Mouse (Mus musculus) liver, embryonic 11.5 days (tissue): ENCODE data around the gene Wwox. TPM values are rescaled to one million over a fixed set of nuclear protein-coding genes. Genes with fewer than 3 reads are reported as not detected.

Experiments used
- ATAC-seq: fragments of 200-750 bp; cut with Nextera tagmentation; replicated peaks from 2 replicates; pipeline ENCODE4 v1.8.0; 2017; ENCODE audit warnings: moderate number of reproducible peaks, mild to moderate bottlenecking, moderate TSS enrichment, moderate library complexity; ENCODE audit not compliant: low FRiP score
- DNase-seq: peaks from one replicate; pipeline ENCODE4 v3.0.0-alpha.2; 2017; ENCODE audit warnings: low spot score
- H3K27ac ChIP-seq: fragments of 300-500 bp; sonication (generic); 2 replicates; pipeline ENCODE4 v1.5.1; 2014; ENCODE audit warnings: mild to moderate bottlenecking, low read depth, low read length, control low read depth
- H3K27me3 ChIP-seq: fragments of 300-500 bp; sonication (generic); replicated peaks from 2 replicates; pipeline ENCODE4 v1.6.1; 2014; ENCODE audit warnings: low read length, mixed read lengths; ENCODE audit not compliant: control insufficient read depth, insufficient read depth
- H3K36me3 ChIP-seq: fragments of 300-500 bp; sonication (generic); 2 replicates; pipeline ENCODE4 v1.6.1; 2014; ENCODE audit warnings: mild to moderate bottlenecking, low read length, moderate library complexity, mixed read lengths; ENCODE audit not compliant: control insufficient read depth, insufficient read depth
- H3K4me1 ChIP-seq: fragments of 300-500 bp; sonication (generic); replicated peaks from 2 replicates; pipeline ENCODE4 v1.6.1; 2014; ENCODE audit warnings: low read length, mixed read lengths; ENCODE audit not compliant: control insufficient read depth, insufficient read depth
- H3K4me2 ChIP-seq: fragments of 300-500 bp; sonication (generic); 2 replicates; pipeline ENCODE4 v1.6.1; 2014; ENCODE audit warnings: mild to moderate bottlenecking, control low read depth, moderate library complexity
- H3K4me3 ChIP-seq: fragments of 300-500 bp; sonication (generic); 2 replicates; pipeline ENCODE4 v1.5.1; 2014; ENCODE audit warnings: low read depth, low read length, control low read depth
- H3K9ac ChIP-seq: fragments of 300-500 bp; sonication (generic); 2 replicates; pipeline ENCODE4 v1.6.1; 2014; ENCODE audit warnings: low read depth, low read length, control low read depth
- H3K9me3 ChIP-seq: fragments of 300-500 bp; sonication (generic); 2 replicates; pipeline ENCODE4 v1.6.1; 2016; ENCODE audit warnings: low read length, inconsistent platforms, mixed read lengths; ENCODE audit not compliant: control insufficient read depth
- WGBS: fragments of 180-500 bp; shearing (Covaris S2); extraction: QIAGEN DNeasy Blood & Tissue Kit; methylation state at CpG from one replicate; pipeline ENCODE4 v1.1.7; 2014; 5-methylcytosine and 5-hydroxymethylcytosine counted together
- polyA plus RNA-seq: library from polyadenylated mRNA; unstranded; fragments of >200 nt; fragmentation: Nextera tagmentation; extraction: Ambion mirVana; gene quantifications from 2 replicates; pipeline ENCODE4 v1.2.1, GENCODE M21; 2014

Wwox gene
- polyA plus RNA-seq, 1 experiment from 2014 or later, result 7.3 TPM

GRCm38 (mm10) chr8:114882504-114882903 lies 443.0 kb downstream of the Wwox start:
- H3K27ac ChIP-seq, result peak overlapping the region; percentile 16; the same call in 1 of the 2 replicates
- DNase-seq, result no peak
- H3K36me3 ChIP-seq, result no peaks in the 10 kb centered on the region
- no peak overlapping the region for H3K4me2 ChIP-seq
- peaks cover 59% of the 10 kb centered on the region for H3K4me1 ChIP-seq
- ATAC-seq, result no peak
- no peaks in the 10 kb centered on the region for H3K9me3 ChIP-seq
- no peaks in the 10 kb centered on the region for H3K27me3 ChIP-seq
- H3K4me3 ChIP-seq, result no peak overlapping the region
- no peak overlapping the region for H3K9ac ChIP-seq
- WGBS, result 38% methylated on average over 4 of the region's 4 CpGs

- no peak for DNase-seq
- Histone ChIP-seq H3K27ac (no peak overlapping the region), H3K4me1 (peaks cover 53% of the 10 kb centered on the region), H3K9ac (no peak overlapping the region), H3K9me3 (no peaks in the 10 kb centered on the region), H3K4me3 (no peak overlapping the region), H3K27me3 (no peaks in the 10 kb centered on the region), H3K4me2 (no peak overlapping the region), H3K36me3 (no peaks in the 10 kb centered on the region)
- WGBS, result 81% methylated on average over 11 of the region's 11 CpGs
- ATAC-seq, result no peak
Observed at GRCm38 (mm10) chr8:114882936-114883606, 443.6 kb downstream of the Wwox start.

GRCm38 (mm10) chr8:114883967-114884366 lies 444.5 kb downstream of the Wwox start:
- H3K27ac ChIP-seq, result no peak overlapping the region
- no peaks in the 10 kb centered on the region for H3K9me3 ChIP-seq
- no peak overlapping the region for H3K4me2 ChIP-seq
- DNase-seq (no peak), ATAC-seq (no peak)
- 70% methylated on average over 9 of the region's 9 CpGs for WGBS
- no peak overlapping the region for H3K4me3 ChIP-seq
- H3K27me3 ChIP-seq, result no peaks in the 10 kb centered on the region
- no peaks in the 10 kb centered on the region for H3K36me3 ChIP-seq
- peaks cover 44% of the 10 kb centered on the region for H3K4me1 ChIP-seq
- no peak overlapping the region for H3K9ac ChIP-seq

GRCm38 (mm10) chr8:114885026-114885592 lies 445.7 kb downstream of the Wwox start:
- WGBS, result 53% methylated on average over 18 of the region's 18 CpGs
- H3K4me1 ChIP-seq, result peaks cover 33% of the 10 kb centered on the region
- ATAC-seq (no peak), DNase-seq (no peak)
- H3K9me3 ChIP-seq, result no peaks in the 10 kb centered on the region
- H3K27ac ChIP-seq, result no peak overlapping the region
- no peaks in the 10 kb centered on the region for H3K36me3 ChIP-seq
- no peak overlapping the region for H3K4me2 ChIP-seq
- no peaks in the 10 kb centered on the region for H3K27me3 ChIP-seq
- no peak overlapping the region for H3K9ac ChIP-seq
- H3K4me3 ChIP-seq, result no peak overlapping the region

DNA sequence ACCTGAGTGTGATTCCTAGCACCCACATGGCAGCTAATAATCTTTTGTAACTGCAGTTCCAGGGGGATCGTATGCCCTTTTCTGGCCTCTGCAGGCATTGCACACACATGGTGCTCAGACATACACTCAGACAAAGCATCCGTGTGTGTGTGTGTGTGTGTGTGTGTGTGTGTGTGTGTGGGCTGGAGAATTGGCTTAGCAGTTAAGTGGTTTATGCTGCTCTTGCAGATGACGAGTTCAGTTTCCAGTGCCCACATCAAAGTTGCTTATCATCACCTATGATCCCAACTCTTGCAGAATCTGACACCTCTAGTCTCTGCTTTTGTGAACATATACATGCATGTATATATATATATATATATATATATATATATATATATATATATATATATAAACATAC lies 448.9 kb downstream of the Wwox start:
- WGBS, result 85% methylated on average over 3 of the region's 3 CpGs
- H3K9ac ChIP-seq, result no peak overlapping the region
- no peak for DNase-seq
- H3K4me2 ChIP-seq, result no peak overlapping the region
- no peak overlapping the region for H3K27ac ChIP-seq
- no peak overlapping the region for H3K4me3 ChIP-seq
- H3K9me3 ChIP-seq, result no peaks in the 10 kb centered on the region
- ATAC-seq, result no peak
- peaks cover 4% of the 10 kb centered on the region; the same call in 1 of the 2 replicates for H3K4me1 ChIP-seq
- no peaks in the 10 kb centered on the region for H3K36me3 ChIP-seq
- H3K27me3 ChIP-seq, result no peaks in the 10 kb centered on the region

DNA sequence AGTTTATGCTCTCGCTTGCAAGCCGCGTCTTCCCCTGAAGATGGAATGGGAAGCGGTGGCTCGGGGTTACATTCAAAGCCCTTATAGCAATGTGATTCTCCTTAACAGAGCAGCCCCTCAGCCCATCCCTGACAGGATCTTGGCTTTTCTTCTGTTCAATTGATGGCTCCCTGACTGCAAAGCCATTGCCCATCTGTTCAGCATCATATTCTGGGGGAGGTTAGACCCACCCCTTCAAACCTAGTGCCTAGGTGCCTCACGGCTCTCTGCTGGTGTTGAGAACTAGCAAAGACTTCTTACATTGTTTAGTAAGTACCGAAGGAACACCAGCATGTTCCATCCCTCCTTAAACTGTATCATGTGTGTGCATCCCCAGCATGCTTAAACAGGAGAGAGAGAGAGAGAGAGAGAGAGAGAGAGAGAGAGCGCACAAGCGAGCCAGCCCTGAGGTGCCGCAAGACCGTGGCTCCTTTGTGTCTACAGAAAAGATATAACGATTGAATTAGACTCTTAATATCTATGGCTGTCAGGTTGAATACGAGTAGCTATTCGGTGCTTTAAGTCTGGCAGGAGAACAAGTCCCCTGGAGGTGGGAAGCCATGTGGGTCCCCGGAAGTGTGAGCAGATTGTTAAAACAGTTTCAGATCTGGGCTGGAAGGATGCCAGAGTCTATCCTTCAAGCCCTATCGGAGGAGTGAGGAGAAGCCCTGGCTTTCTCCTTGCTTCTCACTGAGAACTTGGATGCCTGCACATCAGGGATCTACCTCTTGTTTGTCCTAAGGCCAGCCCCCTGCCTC lies 450.3 kb downstream of the Wwox start:
- DNase-seq (no peak), ATAC-seq (no peak)
- Histone ChIP-seq H3K9me3 (no peaks in the 10 kb centered on the region), H3K36me3 (no peaks in the 10 kb centered on the region), H3K27me3 (no peaks in the 10 kb centered on the region), H3K27ac (no peak overlapping the region), H3K4me2 (no peak overlapping the region), H3K4me1 (peaks cover 4% of the 10 kb centered on the region; the same call in 1 of the 2 replicates), H3K4me3 (no peak overlapping the region), H3K9ac (no peak overlapping the region)
- WGBS, result 82% methylated on average over 16 of the region's 16 CpGs

GRCm38 (mm10) chr8:114890478-114890877 lies 451.0 kb downstream of the Wwox start:
- Histone ChIP-seq H3K36me3 (no peaks in the 10 kb centered on the region), H3K9ac (no peak overlapping the region), H3K27ac (no peak overlapping the region), H3K4me3 (no peak overlapping the region), H3K27me3 (no peaks in the 10 kb centered on the region), H3K9me3 (no peaks in the 10 kb centered on the region), H3K4me1 (no peaks in the 10 kb centered on the region), H3K4me2 (no peak overlapping the region)
- DNase-seq (no peak), ATAC-seq (no peak)
- WGBS, result 67% methylated on average over 5 of the region's 5 CpGs

DNA sequence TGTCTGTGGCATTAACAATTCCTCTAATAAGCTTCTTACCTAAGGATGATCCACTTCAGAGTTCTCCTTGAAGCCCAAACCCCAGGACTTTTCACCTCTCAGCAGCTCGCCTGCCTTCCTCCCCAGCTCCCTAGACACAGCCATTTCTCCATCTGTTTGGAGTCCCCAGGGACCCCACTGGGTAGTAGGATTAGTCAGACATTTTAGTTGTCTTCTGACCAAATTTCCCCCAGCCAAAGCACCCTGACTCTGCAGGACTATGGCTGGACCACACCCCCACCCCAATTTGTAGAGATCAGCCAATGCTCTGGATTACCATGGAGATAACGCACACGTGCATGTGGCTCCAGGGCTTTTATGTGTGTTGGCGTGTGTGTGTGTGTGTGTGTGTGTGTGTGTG lies 451.8 kb downstream of the Wwox start:
- Histone ChIP-seq H3K4me2 (no peak overlapping the region), H3K4me1 (no peaks in the 10 kb centered on the region), H3K4me3 (no peak overlapping the region), H3K9ac (no peak overlapping the region), H3K9me3 (no peaks in the 10 kb centered on the region), H3K27ac (no peak overlapping the region), H3K36me3 (no peaks in the 10 kb centered on the region), H3K27me3 (no peaks in the 10 kb centered on the region)
- ATAC-seq (no peak), DNase-seq (no peak)
- WGBS, result 78% methylated on average over 4 of the region's 4 CpGs
